Mouse (Mus musculus): ENCODE data around the gene Treh.
"Not testable (repeated sequence)": the region's sequence is repeated elsewhere in the genome, so short reads cannot be mapped to it uniquely, and the experiment has no call there.

Treh gene

DNA sequence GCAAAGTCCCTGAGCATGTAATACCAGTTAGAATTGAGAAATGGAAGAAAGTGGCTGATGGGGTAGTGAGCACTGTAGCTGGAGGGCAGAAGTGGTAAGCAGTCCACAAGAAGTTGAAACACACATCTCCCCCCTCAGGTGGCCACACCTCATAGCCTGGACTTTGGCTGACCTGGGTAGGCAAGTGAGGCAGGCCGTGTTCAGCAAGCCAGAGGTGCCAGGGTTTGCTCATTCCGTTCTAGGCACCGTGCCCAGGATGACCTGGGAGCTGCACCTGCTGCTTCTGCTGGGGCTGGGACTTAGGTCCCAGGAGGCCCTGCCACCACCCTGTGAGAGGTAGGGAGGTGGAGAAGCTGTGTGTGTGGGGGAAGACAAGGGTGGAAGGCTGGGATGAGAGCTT lies at the start of gene Treh:
TSS of gene Treh (plus strand) at position 229 of the 400 bp plus-strand sequence.
- in situ Hi-C loops (cut with MboI, MseI): no loop called here

DNA sequence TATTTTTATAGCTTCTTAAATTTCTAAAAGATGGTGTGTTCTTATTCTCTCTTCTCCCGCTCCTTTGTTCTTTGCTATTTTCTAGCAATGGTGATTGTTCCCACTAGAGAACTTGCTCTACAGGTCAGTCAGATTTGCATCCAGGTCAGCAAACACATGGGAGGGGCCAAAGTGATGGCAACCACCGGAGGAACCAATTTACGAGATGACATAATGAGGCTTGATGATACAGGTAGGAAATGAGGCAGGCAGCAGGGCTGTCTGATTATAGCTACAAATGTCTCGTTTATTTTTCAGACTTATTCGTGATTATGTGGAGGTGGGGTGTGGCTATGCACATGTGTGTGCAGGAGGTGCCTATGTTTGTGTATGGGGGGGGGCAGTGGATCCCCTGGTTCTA lies 48.6 kb upstream of the Treh start:
- in situ Hi-C loops (cut with MboI, MseI): no loop called here

DNA sequence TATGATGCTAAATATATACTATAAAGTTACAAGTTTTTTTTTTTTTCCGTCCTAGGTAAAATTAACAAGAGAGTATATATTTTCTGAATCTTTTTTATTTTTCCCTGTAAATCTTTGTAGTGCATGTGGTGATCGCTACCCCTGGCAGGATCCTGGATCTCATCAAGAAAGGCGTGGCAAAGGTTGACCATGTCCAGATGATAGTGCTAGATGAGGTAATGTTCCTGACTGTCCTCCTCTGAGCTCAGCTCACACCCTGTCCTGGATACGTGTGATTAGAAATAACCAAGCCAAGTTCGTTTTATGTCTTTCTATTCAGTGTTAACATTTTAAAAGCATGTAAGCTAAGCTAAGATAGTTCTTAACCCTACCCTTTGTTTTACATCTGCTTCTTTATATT lies 46.8 kb upstream of the Treh start:
- in situ Hi-C loops (cut with MboI, MseI): no loop called here

DNA sequence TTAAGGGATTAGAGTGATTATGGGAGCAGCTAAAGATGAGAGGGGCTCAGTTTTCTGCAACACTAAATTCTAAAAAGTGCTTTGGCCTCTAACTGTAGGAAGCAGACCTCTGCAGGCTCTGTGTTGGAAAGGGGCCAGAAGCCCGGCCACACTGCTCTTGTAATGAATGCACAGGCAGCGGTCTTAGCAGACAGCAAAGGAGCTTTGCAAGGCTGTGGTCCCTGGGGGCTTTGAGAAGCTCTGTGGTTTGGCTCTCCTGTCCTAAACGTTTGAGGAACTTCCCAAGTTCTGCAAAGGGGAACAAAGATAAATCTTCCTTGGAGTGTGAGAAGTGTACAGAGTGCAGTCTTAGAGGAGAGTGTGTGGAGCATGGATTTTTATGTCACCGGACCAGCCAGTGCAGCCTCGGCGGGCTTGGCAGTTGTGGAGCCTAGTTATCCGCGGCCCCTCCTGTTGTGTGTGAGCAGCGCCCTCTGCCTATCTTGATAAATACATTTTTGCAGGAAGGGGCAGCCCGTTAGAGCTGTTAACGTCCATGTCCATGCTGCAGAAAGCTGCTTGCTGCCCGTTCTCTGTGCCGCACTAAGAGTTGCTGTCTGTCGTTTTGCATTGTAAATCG lies 35.4 kb upstream of the Treh start:
- in situ Hi-C loops (cut with MboI, MseI): no loop called here

DNA sequence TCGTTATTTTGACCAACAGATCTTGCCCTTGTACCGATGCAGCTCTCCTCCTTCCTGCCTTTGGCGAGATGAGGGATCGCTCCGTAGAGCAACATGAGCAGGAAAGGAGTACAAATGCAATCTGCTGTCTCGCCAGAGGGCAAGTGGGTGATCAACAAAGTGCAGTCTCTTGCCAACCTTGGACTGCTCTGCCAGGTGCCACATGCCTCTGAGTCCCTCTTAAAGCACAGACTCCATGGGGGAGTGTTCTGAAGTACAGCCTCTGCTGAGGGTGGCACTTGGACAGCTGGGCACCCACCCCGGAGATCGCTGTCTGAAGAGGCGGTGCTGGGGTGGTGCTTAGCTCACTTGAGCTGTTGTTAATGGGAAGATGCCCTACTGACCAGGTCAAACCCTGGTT lies 34.3 kb upstream of the Treh start:
- in situ Hi-C loops (cut with MboI, MseI): not testable (repeated sequence)

DNA sequence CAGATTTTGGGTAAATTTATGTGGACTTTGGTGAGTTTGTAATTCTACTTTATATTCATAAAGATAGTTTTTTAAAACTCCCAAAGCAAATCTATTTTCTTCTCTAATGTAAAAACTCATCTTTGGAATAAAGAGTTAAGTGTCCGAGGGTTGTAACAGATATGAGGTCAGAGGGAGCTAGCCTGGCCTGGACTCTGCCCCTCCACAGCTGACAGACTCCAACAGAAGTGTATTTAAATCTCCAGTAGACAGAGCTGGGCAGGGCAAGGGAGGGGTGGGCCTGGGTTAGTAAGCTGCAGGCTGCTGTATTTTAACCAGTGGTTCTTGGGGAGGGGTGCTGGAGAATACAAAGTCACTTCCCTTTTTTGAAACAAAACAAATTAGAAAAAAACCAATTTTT lies 33.0 kb upstream of the Treh start:
- in situ Hi-C loops (cut with MboI, MseI): not testable (repeated sequence)

DNA sequence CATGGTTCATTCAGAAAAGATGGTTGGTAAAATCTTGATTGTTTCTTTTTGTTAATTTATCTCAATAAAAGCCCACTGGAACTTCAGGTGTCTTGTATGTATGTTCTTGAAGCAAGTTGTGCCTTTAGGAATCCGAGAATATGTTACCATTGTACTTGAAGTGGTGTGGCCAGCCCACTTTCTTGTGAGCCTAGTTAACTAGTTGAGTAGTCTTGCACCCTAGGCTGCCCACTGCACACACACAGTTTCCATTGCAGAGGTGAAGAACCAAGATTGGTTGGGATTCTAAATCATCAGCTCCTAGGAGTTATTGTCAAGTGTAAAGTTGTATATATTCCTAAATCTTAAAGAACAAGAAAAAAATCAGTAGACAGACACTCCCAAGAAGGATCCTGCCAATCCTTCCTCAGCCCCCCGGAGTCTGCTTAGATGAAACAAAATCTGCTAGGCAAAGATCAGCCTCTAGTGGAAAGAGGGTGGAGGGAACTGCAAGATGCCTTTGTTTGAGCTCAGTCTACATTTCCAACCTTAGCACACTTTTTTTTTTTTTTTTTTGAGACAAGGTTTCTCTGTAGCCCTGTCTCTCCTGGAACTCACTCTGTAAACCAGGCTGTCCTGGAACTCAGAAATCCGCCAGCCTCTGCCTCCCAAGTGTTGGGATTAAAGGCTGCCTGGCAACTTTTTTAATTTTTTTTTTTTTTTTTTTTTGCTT lies 32.2 kb upstream of the Treh start:
- in situ Hi-C loops (cut with MboI, MseI): no loop called here

DNA sequence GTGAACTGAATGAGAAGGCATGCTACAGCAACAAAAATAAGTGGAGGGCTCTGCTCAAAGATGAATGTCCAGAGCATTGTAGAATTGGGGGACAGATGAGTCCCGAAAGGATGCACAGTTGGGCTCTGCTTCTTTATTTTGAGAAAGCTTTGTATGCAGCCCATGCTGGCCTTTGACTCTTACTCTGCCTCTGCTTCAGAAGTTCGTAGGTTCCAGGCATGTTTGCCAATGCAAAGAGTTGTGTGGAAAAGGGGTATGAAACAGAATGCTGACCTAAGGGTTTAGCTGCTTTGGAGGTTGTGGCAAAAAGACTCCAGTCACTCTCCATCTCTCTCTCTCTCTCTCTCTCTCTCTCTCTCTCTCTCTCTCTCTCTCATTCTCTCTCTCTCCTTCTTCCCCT lies 31.4 kb upstream of the Treh start:
- in situ Hi-C loops (cut with MboI, MseI): no loop called here

DNA sequence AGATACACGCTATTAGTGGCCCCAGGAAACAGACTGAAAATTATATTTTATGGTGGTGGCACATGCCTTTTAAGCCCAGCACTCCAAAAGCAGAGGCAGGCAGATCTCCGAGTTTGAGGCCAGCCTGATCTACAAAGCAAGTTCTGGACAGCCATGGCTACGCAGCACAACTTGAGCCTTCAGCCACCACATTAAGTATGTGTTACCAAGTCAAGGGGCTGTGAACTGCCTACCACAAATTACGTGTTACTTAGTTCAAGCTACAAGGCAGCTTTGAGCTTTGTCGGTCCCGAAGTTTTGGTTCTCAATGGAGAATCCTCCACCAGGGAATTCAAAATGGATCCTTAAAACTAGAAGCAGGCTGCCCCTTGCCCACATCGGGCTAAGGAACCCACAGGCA lies 29.9 kb upstream of the Treh start:
- in situ Hi-C loops (cut with MboI, MseI): no loop called here

DNA sequence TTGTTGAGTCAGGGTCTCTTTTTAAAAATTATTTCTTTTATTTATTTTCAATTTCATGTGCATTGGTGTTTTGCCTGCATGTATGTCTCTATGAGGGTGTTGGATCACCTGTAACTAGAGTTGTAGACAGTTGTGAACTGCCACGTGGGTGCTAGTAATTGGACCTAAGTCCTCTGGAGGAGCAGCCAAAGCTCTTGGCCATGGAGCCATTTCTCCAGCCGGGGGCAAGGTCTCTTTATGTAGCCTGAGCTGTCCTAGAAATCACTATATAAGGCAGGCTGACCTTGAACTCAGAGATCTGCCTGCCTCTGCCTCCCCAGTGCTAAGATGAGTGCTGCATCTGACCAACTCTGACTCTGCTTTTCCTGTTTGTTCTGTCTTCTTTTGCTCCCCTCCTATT lies 28.8 kb upstream of the Treh start:
- in situ Hi-C loops (cut with MboI, MseI): no loop called here

DNA sequence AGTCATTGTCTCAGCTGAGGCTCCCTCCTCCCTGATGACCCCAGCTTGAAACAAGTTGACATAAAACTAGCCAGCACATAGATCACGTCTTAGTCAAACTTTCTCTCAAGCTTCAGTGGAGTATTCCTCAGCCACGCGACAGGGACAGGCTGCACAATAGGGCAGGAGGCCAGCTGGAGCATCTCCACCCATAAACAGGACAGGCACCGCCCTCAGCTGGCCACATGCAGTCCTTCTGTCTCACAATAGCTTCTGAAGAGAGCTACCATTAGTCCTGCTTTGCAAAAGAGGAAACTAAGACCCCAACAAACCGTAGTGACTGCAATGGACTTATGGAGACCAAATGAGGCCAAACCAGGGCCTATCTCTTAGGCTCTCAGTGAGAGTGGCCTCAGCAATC lies 27.6 kb upstream of the Treh start:
- in situ Hi-C loops (cut with MboI, MseI): no loop called here

DNA sequence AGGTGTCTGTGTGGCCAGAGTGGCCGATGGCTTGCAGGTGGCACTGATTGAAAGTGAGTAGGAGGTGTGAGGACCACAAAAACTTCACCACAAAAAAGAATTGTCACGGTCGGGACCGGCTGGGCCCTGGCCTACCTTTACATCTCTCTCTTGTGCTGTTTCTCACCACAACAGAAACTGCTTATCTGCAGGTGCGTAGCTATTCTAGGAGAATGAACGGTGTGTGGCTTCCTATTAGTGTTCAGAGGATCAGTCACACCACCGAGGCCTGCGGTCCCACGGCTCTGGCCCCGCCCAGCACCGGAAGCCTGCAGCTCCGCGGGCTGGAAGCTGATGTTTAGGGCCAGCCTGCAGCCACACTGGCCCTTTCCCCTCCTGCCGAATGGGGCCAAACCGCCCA lies 27.1 kb upstream of the Treh start:
- in situ Hi-C loops (cut with MboI, MseI): no loop called here

DNA sequence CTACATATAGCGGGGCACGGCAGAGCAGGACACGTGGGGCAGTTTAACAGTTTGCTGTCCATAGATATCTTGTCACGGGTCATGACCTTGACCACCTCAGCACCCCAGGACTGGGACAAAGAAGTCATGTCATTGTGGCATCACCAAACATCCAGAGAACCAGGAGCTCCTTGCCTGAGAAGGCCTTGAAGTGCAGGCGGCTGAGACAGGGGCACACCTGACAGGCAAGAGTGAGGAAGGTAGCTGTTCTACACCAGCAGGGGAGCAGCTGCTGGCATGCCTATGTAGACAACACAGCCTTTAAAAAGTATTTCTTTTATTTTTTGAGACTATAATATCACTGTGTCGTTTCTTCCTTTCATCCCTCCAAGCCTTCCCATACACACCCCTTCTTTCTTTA lies 26.7 kb upstream of the Treh start:
- in situ Hi-C loops (cut with MboI, MseI): no loop called here

DNA sequence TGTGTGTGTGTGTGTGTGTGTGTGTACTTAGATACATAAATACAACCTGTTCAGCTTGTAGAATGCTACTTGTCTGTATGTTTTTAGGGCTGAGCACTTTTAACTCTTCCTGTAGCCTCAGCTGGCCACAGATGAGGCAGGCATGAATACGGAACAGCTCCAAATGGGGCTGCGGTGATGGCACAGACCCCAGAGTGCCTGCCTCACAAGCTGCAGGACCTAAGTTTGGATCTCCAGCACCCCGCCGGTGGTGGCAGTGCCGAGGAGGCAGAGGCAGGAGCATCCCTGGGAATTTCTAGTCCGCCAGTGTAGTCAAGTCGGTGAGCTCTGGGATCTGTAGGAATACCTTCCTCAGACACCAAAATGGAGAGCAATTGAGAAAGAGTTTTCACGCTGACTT lies 26.0 kb upstream of the Treh start:
- in situ Hi-C loops (cut with MboI, MseI): no loop called here

DNA sequence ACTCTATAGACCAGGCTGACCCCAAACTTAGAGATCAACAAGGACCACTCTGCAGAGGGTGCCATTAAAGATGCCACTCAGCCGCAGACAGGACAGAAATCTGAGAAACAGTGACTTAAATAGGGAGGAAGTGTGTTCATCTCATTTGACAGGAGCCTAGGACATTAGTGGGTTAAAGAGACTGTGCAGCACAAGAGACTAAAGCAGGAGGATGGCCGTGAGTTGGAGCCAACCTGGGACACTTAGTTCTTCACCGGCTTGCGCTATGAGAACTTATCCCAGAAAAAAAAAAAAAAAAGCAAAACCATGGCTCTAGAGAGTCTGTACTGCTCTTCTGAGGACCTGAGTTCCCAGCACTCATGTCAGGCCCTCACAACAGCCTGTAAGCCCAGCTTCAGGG lies 25.4 kb upstream of the Treh start:
- in situ Hi-C loops (cut with MboI, MseI): no loop called here

DNA sequence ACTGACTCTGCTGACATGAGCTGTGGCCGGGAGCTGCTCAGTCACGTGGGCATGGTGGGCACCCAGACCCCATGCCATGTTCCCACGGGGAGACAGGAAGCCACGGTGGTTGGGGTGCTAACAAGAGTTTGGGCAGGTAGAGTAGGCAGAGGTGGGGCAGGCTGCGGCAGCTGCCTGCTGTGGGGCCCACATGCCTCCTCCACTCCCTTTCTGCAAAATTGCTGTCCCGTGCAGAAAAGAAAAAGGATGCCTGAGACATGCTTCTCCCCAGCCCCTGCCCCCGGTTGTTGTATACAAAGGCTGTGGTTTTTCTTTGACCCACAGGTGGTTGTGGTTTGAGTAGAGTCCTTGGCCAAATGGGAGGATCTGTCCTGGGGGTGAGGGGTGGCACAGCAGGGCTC lies 24.2 kb upstream of the Treh start:
- in situ Hi-C loops (cut with MboI, MseI): no loop called here

DNA sequence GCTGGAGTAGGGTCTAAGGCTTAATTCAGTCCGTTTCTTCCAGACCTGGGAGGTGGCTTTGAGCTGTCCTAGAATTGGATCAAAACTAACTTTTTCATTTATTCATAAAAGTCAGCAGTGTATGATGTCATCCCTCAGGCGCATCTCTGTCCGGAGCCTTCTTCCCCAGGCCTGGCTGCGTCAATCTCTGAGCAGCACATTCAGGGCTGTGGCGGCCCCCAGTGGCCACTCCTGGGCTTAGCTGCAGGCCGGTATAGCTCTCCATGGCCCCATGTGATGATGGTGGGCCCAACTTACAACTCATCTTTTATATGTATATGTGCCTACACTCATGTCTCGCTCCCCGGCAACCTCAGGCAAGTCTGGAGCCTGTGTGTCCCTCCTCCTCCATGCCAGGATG lies 21.0 kb upstream of the Treh start:
- in situ Hi-C loops (cut with MboI, MseI): no loop called here

DNA sequence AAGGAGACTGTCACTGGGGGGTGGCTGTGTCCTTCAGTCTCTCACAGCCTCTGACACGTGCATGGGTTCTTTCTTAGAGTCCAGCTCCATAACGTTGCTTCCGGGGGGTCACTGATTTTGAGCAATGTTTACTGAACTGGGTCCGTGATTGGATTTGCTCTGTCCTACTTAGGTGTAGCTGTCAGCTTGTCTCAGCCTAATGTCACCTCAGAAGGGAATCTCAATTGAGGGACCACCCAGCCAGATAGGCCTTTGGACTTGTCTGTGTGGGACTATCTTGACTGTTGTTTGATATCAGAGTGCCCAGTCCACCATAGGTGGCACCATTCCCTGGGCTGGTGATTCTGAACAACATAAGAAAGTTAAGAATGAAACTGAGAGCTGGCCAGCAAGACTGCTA lies 19.1 kb upstream of the Treh start:
- in situ Hi-C loops (cut with MboI, MseI): no loop called here

DNA sequence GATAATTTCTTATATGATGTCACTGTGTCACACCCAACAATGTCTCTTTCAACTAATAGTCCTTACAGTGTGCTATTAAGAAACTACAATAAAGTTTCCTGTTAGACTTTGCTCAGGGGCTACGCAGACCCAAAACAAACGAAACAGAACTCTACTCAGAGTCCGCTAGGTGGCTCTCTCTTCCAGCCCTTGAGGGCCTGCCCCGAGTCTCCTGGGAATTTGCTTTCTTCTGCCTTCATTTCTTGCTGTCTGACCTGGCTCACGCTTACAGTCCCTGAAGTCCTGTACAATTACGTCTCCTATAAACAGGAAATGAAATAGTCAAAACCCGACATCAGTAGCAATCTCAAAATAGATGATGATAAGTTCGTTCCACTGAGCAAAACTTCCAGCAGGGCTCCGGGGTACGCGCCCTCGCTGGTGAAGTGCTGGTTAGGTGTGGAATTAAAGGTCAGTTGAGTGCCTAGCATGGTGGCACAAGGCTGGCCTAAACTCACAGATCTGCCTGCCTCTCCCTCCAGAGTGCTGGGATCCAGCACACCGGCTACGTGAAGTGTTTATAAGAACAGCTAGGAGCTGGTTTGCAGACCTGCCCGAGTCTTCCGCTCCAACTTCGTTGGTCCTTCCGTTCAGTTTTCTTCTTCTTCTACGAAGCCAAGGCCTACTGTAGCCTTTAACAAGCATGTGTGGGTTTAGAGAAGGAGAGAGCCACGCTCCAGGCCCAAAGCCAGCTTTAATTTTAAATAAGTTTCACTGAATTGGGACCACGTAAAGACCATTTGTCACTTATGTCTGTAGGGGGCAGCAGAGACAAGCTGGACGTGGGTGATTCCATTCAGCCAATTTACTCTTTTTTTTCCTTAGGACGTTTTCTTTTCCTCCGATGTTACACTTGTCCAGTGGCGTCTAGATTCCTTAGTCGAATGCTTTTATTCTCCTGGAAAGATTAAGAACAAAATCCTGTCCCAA lies 17.7 kb upstream of the Treh start:
- in situ Hi-C loops (cut with MboI, MseI): no loop called here

DNA sequence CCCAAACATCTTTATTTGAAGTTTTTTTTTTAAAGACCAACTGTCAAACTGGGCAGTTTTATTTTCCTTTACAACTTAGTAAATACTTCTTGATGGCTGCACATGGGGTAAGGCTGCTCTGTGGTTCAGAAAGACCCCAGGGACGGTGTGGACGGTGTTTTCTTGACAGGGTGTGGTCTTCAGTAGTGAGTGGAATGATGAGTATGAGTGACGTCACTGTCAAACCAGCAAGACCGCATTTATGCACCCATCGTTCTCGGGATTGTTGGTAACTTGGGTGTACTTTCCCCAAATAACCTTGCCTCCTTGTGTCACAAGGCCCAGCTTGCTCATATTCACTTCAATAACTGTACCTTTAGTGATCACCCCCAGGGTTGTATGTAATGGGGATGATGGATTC lies 9.3 kb upstream of the Treh start:
- in situ Hi-C loops (cut with MboI, MseI): no loop called here

DNA sequence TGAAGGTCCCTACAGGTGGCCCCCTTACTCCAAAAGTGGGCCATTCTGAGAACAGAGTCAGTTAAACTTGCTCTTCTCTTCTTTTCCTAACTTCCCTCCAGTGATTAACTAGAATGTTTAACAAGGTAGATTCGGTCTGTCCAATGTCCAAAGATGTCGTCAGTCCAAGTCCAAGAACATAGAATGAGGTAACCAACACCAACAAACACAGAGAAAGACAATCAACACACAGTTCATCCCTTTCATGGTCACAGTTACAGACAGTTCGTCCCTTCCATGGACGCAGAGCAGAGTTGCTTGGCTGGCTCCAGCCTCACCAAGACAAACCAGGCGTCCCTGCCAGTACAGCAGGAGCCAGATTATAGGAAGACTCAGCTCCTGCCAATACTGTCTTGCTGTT lies 1.6 kb upstream of the Treh start:
- in situ Hi-C loops (cut with MboI, MseI): no loop called here

DNA sequence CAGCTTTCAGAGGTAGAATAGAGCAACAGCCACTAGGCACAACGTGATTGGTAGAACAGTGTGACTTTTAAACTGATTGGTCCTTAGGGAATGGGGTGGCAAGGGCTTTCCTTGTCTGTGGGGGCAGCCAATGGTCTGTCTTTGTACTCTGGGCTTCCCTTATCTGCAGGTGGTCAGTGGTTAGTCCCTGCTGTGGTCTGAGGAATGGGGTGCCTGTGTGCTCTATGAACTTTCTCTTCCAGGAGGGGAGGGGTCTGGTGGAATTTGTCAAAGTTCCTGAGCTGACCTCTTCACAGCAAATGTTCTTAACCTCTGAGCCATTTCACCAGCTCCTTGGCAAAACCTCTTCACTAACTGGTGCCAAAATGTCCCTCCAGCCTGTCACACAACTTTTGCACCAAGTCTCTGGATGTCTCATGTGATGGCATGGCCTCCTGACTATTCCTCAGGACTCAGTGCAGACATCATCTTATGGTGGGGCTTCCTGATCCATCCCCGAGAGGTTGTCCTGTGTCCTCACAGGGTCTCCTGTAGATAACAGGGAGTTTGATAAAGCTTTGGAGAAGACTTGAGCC lies 655 bp upstream of the Treh start:
- in situ Hi-C loops (cut with MboI, MseI): no loop called here

All from T-helper 1 cell (primary cell).